Mouse (Mus musculus) kidney, adult 2 months (tissue): ENCODE results near the gene Strn4.

Experiments used
- CTCF ChIP-seq: fragments of 200-500 bp; conservative IDR thresholded peaks from 2 replicates; pipeline ENCODE4 v1.5.1; 2011; ENCODE audit warnings: low read depth, mild to moderate bottlenecking, control low read depth, low read length, moderate library complexity, mixed read lengths; ENCODE audit not compliant: insufficient read depth, insufficient read length
- POLR2A ChIP-seq: fragments of 200-500 bp; IDR thresholded peaks from one replicate; pipeline ENCODE4 v1.6.1; 2011; ENCODE audit warnings: low read depth, low read length, control low read depth

DNA sequence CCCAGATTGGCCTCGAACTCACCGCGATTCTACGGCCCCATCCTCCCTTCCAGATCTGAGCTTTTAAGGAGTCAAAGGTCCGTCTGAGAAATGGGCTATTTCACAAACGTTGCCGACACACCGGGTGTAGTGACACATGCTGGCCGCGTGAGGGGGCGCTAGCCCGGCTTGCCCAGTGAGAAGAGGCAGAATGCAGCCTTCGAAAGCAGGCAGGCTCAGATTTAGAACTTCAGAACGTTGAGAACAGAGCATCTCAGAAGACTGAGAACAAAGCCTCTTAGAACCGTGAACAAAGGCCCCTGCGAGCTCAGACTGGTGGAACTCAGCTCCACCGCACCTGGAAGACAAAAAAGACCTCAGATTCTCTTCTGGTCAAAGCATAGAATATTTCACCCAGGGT lies 58.5 kb downstream of the Strn4 start:
- TF ChIP-seq POLR2A: no peak
- TF ChIP-seq CTCF: peak; percentile 94
